Mouse (Mus musculus) layer of hippocampus, postnatal 36 days (tissue): ENCODE results near the gene Dcaf8. TPM values are rescaled to one million over a fixed set of nuclear protein-coding genes. Genes with fewer than 3 reads are reported as not detected.
"Not testable (repeated sequence)": the region's sequence is repeated elsewhere in the genome, so short reads cannot be mapped to it uniquely, and the experiment has no call there.

Experiments
- DNase-seq, 2 experiments: peaks; one replicate each; pipeline ENCODE4 v3.0.0; 2022
- total RNA-seq, 2 experiments: library from RNA; stranded (reverse); gene quantifications; 2 replicates each; pipeline ENCODE4 v1.2.3; 2021

Gene Dcaf8
- total RNA-seq, 2 experiments from 2014 or later = 103 to 105 TPM

- no peak for DNase-seq
Measured at GRCm38 (mm10) chr1:172219451-172220406, 71.8 kb downstream of the Dcaf8 start, which contains the start of gene Casq1. TSS of gene Casq1 (minus strand) at chr1:172219868.

- peak in 1 of 2 experiments; percentile 35 for DNase-seq
Measured at GRCm38 (mm10) chr1:172220414-172220813, 72.5 kb downstream of the Dcaf8 start.

GRCm38 (mm10) chr1:172221297-172222063 is 73.6 kb downstream of the Dcaf8 start:
- no peak for DNase-seq

GRCm38 (mm10) chr1:172228209-172228608 is 80.3 kb downstream of the Dcaf8 start:
- no peak for DNase-seq

GRCm38 (mm10) chr1:172229215-172229614 is 81.3 kb downstream of the Dcaf8 start:
- no peak for DNase-seq

GRCm38 (mm10) chr1:172240945-172241708 is 93.2 kb downstream of the Dcaf8 start:
- DNase-seq = no peak

- no peak for DNase-seq
Measured at GRCm38 (mm10) chr1:172242401-172242800, 94.5 kb downstream of the Dcaf8 start.

GRCm38 (mm10) chr1:172243547-172244205 is 95.8 kb downstream of the Dcaf8 start:
- DNase-seq = no peak

GRCm38 (mm10) chr1:172244645-172245044 is 96.8 kb downstream of the Dcaf8 start:
- not testable (repeated sequence) for DNase-seq

Other genes with a start within 250 kb of the Dcaf8 start
- not detected for gene Slamf6, start 230.6 kb upstream of the Dcaf8 start, total RNA-seq
- 10 to 100 TPM; 14.8 to 16.0 TPM for gene Vangl2, start 119.6 kb upstream of the Dcaf8 start, total RNA-seq
- gene Nhlh1, start 90.5 kb upstream of the Dcaf8 start, total RNA-seq = 1 to 10 TPM; 1.3 to 1.5 TPM
- 100 to 1,000 TPM; 144 TPM for gene Copa, start 65.6 kb upstream of the Dcaf8 start, total RNA-seq
- 10 to 100 TPM; 57.1 to 60.1 TPM for gene Ncstn, start 65.3 kb upstream of the Dcaf8 start, total RNA-seq
- gene Pex19, start 21.3 kb upstream of the Dcaf8 start, total RNA-seq = 10 to 100 TPM; 89.2 to 95.3 TPM
- 100 to 1,000 TPM; 418 to 426 TPM for gene Pea15a, start 58.7 kb downstream of the Dcaf8 start, total RNA-seq
- gene Casq1, start 71.8 kb downstream of the Dcaf8 start, total RNA-seq = under 1 TPM in 1 of 2 experiments, not detected in 1; 0.87 TPM
- not detected for gene Atp1a4, start 110.3 kb downstream of the Dcaf8 start, total RNA-seq
- 100 to 1,000 TPM; 256 to 272 TPM for gene Igsf8, start 113.6 kb downstream of the Dcaf8 start, total RNA-seq
- 100 to 1,000 TPM; 577 to 614 TPM for gene Atp1a2, start 150.0 kb downstream of the Dcaf8 start, total RNA-seq
- gene Kcnj9, start 181.2 kb downstream of the Dcaf8 start, total RNA-seq = 10 to 100 TPM; 63.6 to 66.8 TPM
- gene Kcnj10, start 193.1 kb downstream of the Dcaf8 start, total RNA-seq = 10 to 100 TPM; 89.3 to 94.4 TPM
- 1 to 10 TPM; 9.1 TPM for gene Pigm, start 228.5 kb downstream of the Dcaf8 start, total RNA-seq